Mouse (Mus musculus) heart, postnatal 36 days (tissue): ENCODE results near the gene Atg4a-ps. TPM values are rescaled to one million over a fixed set of nuclear protein-coding genes. Genes with fewer than 3 reads are reported as not detected.

Experiments
- DNase-seq, 2 experiments: peaks; one replicate each; pipeline ENCODE4 v3.0.0; 2021 to 2022
- intact Hi-C: fragments of 180-260 bp; cut with DNase I; formaldehyde crosslinking; loops from one replicate; pipeline ENCODE4 v1.15.1; 2025
- total RNA-seq, 2 experiments: library from RNA; stranded (reverse); gene quantifications; 2 replicates each; pipeline ENCODE4 v1.2.3; 2021

The Atg4a-ps gene
- total RNA-seq, 2 experiments from 2014 or later: 2.0 TPM; not detected in 1

DNA sequence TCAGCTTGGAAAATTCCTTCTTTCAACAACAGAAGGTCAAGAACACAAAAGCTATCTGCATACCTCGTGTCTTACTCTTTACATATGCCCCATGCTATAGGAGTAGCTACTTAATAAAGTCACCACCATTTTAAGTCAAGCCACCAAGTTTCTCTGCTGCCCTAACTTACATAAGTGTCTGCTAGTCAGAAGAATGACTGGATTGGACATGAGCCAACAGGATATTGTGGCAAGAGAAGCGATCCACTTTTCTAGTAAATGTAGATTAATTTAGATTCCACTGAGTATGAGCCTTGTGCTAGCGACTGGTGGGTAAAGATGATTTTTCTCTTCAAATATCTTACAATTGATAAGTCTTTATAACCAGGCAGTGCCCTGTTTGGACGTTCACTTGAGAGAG, 12.0 kb downstream of the Atg4a-ps start:
- intact Hi-C loops: no loop called here
- DNase-seq: no peak

DNA sequence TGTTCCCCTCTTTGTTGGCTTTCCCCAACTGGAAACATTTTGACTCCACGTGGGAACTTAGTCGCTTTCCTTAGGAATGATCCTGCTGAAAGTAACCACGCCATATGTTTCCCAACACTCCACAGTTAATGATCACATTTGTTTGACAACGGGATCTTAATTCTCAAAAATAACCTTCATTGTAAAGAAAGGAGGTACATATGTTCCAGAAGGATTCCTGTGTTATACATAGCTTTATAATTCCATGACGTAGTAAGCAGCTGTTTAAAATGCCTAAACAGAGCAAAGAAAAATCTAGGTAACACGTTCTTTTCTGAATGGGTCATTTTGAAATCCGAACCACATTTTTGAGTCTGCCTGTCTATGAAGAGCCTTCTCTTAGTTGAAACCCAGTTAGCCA, 12.7 kb downstream of the Atg4a-ps start:
- intact Hi-C loops: no loop called here
- DNase-seq: no peak

DNA sequence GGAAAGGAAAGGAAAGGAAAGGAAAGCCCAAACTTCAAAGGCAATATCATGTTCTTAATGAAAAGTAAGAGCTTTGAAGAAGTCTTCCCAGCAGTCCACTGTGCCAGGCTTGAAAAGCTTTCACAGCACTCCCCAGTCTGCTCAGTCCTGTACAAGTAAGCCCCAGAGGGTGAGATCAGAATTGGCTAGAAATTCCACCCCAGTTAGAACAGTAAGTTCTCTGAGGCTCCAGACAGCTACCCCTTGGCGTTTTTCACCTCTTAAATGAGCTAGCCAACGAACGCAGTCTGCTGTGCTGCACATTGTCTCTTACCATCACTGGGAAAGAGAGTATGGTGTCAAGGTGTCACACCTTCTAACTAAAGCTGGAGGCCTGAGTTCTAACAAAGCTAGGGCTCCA, 18.2 kb downstream of the Atg4a-ps start:
- intact Hi-C loops: no loop called here
- DNase-seq: no peak

DNA sequence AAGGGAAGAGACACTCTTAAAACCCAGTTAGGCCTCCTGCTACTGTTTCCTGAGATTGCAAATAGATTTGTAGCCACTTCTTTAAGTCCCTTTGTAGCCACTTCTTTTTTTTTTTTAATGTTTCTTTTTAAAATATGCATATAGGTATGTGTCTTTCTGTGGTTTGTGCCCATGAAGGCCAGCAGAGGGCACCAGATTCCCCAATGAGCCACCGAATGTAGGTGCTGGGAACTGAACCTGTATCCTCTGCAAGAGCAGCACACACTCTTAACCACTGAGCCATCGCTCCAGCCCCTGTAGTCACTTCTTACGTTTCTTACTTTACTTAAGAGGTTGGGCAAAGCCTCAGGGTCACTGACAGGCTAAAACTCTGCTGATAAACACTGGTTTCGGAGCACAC, 19.4 kb downstream of the Atg4a-ps start:
- intact Hi-C loops: no loop called here

DNA sequence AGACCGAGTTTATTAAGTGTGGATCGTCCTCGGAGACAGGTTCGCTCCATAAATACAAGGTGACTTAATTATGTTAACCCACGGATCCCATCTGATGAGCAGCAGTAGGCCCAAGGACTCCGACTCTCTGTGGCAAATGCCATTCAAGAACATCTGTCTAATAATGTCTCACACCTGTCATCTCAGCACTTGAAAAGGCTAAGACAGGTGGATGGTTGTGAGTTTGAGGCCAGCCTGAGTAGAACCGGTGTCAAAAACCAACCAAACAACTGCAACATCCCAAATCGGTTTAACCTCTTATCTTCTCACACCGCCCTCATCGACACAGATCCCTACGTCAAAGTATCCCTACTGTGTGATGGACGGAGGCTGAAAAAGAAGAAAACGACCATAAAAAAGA, 20.7 kb downstream of the Atg4a-ps start:
- no peak for DNase-seq
- intact Hi-C loops: no loop called here

More for the DNA sequence above, 19.4 kb downstream of the Atg4a-ps start:
- DNase-seq: no peak

DNA sequence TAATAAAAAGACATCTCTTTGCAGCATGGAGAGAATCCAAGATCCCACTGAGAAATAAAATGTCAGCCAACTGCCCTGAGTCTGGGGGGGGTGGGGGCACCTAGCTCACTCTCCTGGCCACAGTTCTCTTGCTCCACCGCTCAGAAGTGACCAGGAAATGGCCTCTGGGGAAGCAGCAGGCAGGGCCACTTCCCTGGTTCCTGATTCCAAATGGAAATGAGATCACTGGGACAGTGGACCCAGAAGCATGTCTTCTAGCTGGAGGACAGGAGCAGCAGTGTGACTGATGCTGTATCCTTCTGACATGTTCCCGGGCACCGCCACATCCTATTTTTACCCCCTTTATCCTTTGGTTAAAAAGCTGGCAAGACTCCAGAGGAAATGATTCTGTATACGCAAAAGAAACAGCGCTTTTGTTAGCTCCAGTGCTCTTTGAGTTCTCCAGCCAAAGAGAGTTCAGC, 21.2 kb downstream of the Atg4a-ps start:
- intact Hi-C loops: no loop called here
- no peak for DNase-seq

GRCm38 (mm10) chr3:103623893-103624470, 21.9 kb downstream of the Atg4a-ps start:
- no peak for DNase-seq
- intact Hi-C loops: no loop called here

DNA sequence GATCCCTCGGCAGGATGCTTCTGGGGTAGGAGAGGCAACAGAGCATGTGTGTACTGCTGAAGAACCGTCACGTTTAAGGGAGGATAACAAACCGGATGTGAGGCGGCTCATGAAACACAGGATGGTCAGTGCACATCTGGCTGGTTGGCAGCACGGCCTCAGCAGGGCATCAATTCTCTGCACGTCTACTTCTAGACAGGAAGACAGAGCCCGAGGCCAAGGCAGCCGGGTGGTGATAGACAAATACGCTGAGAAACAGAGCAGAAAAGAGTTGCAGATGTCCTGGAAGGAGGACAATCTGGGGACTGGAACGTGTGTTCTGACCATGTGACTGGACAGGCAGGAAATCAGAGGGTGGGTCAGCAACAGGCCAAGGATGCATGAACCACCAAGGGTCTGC, 25.8 kb downstream of the Atg4a-ps start:
- no peak for DNase-seq
- intact Hi-C loops: no loop called here

GRCm38 (mm10) chr3:103616981-103617380, 28.9 kb downstream of the Atg4a-ps start:
- intact Hi-C loops: no loop called here
- DNase-seq: no peak

DNA sequence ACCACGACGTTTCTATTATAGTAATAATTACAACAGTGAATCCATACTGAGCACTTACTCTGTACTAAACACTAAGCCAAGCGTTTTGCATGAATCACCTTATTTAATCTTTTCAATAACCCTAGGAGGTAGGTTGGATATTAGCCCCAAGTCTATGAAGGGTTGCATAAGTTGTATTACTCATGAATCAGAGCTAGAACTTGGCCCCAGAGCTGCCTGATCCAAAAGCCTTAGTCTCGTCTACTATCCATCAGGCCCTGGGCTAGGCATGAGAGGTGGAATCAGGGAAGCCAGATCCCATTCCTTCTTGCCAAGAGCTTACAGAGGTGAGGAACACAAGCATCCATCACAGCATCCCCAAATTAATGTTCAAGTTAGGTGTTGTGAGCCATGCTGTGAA, 30.2 kb downstream of the Atg4a-ps start:
- DNase-seq: no peak
- intact Hi-C loops: no loop called here

- DNase-seq: no peak
- intact Hi-C loops: no loop called here
Measured at GRCm38 (mm10) chr3:103612636-103613355, 33.1 kb downstream of the Atg4a-ps start.

GRCm38 (mm10) chr3:103610231-103610630, 35.6 kb downstream of the Atg4a-ps start:
- no peak for DNase-seq
- intact Hi-C loops: no loop called here

DNA sequence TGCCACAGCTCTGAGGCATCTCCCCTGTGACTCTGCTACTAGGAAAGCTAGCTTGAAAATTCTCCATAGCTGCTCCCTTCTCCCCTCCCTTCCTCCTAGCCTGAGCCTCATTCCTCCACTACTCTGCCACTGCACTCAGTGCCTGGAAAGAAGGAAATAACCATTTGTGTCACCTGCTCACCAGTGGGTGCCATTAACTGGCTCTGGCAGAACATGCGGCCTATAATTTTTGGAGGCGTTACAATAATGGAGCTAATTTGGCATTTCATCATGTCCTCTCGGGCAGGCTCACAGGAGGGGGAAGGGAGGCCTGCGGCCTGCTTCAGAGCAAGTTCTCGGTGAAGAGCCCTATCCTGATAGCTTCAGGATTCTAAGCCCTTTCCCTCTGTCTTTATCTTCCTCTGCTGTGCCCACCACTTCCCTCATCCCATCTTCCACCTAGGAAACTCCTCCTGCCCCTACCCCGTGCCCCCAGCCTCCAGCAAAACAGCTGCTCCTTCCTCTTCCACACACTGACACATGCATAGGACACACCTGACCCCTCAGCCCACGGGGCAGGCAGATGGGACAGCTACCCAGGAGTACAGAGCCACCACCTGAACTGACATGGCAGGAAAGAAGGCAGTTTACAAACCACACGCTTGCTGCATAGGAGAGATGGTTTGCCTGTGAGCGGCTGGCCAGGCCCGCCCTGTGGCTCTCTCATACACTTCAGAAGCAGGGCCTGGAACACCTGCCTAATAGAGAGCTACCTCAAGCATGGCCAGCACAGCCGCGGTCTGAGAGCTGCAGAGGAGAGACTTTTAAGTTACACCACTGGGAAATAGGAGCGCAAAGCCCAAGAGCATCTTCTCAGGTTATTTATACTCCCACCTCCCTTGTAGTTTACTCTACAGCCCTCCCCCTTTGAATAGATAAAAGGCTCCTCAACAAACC, 38.9 kb downstream of the Atg4a-ps start:
- intact Hi-C loops: no loop called here
- DNase-seq: no peak

- intact Hi-C loops: no loop called here
- no peak for DNase-seq
Measured at GRCm38 (mm10) chr3:103606045-103606597, 39.7 kb downstream of the Atg4a-ps start.

DNA sequence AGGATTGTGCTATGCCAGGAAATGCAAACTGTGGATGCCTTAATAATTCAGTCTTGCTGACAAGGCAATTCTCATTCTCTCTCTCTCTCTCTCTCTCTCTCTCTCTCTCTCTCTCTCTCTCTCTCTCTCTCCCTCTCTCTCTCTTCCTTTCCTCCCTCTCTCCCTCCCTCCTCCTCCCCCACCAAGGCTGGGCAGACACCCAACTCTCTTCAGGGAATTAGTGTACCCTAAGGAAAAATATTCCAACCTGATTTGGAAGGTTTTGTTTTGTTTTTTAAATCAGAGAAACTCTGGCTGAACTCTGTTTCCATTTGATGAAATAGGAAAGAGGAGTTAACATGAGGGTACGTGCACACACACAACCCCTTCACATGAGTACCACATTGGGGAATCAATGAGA, 44.3 kb downstream of the Atg4a-ps start:
- no peak for DNase-seq
- intact Hi-C loops: no loop called here

DNA sequence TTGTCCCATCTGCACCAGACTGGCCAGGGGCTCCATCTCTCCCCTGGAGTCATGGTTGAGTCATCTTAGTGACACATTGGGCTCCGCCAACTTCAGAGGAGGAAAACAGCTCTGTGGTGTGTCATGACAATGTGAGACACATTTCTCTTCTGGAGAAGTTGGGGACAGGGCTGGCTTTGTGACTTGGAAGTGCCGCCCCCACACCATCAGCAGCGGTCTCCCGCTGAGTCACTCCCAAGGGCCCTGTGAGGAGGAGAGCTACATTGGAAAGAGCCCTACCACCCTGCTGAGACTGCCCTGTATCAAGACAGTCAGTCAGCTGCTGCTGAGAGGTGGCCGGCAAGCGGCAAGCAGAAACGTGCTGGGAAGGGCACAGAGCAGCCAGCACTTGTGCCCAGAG, 44.9 kb downstream of the Atg4a-ps start:
- intact Hi-C loops: no loop called here
- DNase-seq: peak; percentile 13 to 21

DNA sequence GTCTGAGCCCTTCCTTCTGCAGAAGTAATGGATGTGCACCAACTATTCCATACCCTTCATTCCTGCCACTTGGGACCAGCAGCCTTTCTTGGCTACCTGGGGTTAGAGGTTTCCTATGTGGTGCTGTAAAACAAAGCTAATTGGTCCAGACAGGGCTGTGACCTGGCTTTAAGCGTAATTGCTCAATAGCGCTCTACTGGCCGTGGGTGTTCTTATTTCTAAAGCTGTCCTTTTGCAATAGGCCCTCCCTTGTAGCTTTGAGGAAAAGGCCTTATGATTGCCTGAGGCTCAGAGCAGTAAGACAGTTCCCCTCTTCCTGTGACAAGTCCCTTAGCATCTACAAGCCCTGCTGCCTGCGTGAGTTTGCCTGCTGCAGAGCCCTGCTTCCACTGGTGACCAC, 48.3 kb downstream of the Atg4a-ps start:
- DNase-seq: no peak
- intact Hi-C loops: no loop called here

DNA sequence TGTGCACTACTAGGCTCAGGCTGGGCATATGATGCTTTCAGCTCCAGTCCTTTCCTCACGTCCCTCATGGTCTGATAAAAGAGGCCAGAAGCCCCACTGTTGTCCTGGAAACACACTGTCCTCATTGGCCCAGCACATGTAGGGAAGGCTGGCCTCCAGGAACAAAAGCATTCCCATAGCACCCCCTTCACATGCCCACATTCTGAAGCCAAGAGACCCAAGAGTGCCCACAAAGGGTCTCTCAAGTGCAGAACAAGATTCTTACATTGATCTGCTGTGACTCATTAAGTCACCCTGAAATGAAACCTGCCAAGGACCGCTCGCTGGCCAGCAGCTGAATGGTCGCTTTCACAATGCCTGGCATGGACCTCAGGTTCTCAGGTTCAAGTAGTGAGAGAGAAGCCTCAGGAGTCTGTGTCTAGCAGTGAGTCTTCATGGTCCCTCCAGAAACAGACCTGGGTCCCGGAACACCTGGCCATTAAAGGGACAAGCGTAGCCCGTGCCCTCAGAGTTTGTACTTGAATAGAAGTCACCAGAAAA, 50.5 kb downstream of the Atg4a-ps start:
- no peak for DNase-seq
- intact Hi-C loops: no loop called here
